Mouse (Mus musculus) thymus, postnatal 4 days (tissue): Measurements from ENCODE around the gene 4931428L18Rik.

Experiments used
- DNase-seq: peaks from one replicate; pipeline ENCODE4 v3.0.0; 2021

The 4931428L18Rik gene

DNA sequence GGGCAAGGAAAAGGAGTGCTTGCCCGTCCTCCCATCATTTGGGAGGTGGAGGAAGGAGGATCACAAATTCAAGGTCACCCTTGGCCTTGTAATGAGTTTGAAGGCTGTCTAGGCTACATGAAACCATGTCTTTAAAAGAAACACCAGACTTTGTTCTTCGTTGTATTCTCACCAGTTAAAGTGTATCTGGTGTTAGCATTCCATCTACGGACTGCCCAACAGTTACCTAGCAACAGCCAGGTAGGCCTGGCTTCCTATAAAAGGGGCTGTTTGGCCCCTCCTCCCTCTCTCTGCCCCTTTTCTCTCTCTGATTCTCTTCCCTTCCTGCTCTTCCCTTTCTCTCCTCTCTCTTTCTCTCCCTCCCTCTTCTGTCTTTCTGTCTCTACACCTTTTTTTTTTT is 71.9 kb downstream of the 4931428L18Rik start:
- no peak for DNase-seq

DNA sequence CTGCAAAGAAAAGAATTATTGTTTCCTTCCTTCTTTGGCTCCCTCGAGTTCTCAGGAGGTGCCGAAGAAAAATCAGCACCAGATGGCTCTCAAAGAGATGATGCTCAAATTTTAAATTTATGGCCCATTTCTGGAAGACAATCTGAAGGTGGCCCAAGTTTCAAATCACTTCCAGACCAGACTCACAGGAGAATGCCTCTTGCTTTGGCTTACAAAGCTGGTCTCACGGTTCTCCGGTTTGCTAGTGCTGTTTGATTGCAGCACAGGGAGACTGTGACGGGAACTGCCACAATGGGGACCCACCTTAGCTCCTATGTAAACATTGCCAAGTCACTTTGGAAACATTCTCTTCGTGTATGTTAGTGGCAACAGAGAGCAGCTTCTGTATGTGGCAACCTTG is 72.8 kb downstream of the 4931428L18Rik start:
- DNase-seq, result no peak

DNA sequence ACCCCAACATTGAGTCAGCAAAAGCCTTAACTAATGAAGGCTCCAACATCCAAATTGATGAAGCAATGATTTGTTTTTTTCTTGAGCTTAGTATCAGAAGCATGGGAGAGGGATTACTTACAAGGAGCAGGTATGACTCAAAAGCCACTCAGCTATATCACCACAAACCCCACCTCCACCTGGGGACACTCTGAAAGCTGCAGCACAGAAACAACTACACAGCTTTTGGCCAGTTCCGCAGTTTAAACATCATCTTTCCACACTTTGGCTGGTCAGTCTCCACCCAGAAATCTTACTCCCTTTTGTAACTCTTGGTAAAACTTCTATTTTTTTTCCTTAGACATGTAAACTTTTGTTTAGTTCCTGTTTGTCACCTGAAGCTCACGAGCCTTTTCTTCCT is 78.9 kb downstream of the 4931428L18Rik start:
- no peak for DNase-seq

DNA sequence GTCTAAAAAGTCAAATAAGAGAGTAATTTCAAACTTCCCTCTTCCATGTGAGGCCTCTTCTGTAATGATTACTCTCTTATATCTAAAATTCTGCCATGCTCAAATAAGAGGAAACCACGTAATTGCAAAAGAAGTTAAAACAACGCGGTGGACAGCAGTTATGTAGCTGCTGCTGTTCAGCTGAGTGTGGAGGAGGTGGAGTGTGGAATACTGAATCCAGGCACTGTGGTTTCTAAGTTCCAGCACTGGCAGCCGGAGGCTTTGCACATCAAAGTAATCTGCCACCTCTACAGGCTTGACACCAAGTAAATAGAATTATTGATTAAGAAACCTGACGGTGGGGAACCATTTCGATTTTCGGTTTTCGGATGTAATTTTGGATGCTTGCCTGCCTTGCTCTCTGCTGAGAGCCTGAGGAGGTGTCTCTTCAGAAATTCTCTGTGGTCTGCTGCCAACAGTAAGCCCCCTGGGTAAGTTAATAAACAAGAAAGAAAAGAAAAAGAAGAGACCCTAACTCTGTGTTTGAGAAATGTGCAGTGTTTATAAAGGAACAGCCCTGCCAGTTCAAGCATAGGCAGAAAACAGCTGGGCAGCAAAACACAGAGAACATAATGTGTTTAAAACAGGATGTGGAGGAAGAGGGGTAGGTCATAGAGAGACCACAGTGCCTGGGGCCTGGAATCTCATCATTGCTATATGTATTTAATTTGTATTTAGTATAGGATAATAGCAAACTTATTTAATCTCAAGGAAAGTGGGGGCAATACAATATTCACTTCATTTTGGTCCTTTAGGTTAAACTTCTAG is 80.0 kb downstream of the 4931428L18Rik start:
- DNase-seq, result no peak

DNA sequence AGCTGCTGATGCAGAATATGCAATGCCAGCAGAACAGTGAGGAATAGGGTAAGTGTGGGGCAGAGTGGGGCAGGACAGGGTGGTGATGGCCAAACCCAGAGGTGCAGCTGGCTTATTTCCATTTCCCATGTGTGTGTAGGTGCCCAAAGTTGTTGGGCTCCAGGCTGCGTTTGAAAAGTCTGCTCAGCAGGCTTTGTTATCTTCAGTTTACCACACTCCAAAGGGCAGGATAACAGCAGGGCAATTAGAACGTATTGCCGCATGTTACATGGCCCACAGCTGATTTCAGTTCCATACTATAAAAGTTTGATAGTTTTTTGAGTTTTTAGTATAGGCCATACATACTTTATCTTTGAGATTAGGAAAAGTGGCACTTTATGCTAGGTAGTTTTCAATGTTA is 84.1 kb downstream of the 4931428L18Rik start:
- DNase-seq, result no peak

DNA sequence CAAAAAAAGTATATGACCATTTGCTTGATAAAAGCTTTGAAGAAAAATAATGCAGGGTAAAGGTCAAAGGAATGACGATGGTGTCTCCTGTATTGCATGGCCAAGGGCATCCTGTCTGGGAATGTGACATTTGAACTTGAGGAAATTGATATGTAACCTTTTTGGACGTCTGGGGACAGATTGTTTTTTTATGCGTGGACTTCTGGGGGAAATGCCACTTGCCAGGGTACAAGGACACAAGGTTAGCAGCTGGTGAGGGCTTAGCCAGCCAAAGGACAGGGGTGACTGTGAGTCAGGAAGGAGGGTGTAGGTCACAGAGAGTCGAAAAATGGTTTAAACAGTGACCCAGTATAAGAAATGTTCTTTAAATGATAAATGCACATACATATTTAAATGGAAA is 109.0 kb downstream of the 4931428L18Rik start:
- no peak for DNase-seq

DNA sequence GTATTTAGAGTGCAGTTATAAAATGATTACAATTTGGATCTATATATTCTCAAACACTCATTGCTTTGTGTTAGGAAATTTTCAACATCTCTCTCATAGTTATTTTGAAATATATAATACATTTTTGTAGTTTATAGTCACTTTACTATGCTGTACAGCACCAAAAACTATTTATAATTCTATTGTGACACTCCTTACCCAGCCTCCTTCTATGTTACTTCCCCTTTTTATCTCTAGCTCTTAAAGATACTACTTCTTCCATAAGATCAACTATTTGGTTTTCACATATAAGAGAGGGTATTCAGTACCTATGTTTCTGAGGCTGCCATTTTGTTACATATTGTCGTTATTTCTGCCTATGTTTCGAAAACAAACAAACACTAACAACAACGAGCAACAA is 114.5 kb downstream of the 4931428L18Rik start:
- no peak for DNase-seq

DNA sequence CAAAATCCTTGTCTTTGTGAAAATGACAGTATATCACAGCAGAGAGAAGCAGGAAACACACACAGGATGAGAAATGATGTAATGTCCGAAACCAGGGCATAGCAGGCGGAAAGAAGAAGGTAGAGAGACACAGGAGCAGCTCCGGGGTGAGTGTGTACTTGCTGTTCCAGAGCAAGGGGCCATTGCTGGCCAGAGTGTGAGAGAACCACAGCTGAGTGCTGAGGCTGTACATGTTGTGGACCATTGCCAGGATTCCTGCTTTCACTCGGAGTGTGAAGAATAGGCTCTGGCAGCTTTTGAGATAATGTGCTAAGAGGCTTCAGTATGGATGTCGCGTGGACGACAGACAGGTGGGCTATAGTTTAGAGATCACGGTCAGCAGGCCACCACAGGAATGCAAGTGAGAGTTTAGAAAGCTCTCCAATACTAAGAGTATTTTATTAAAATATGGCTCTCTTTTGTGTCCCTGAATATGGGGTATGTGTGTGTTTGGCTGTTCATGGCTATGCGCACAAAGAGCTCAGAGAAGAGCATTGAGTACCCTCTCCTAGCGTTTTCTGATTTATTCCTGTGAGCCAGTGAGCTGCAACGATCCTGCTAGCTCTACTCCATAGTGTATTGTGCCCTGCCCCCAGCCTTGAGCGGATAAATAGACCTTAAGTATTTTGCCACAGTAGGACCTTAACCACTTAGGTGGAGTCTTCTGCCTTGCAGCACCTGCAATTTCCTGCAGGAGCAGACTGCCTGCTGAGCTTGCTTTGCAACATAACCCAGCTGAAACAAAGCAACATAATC is 119.4 kb downstream of the 4931428L18Rik start:
- no peak for DNase-seq

DNA sequence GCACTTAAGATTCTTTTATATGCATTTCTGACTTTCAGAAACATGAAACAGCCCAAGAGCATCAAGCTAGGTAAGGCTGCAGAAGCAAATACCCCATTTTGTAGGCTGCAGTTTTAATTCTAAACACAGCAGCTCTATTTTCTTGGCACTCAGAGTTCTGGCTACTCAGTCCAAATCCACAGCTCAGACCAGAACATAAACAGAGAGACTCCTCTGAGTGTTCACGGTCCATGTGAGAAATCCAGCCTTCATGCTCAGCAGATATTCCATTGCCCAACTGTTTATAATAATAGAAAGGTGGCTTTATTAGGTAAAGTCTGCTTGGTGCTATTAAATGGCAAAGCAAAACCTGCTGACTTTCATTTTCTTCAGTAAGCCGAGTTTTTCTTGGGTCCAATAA is 120.2 kb downstream of the 4931428L18Rik start:
- no peak for DNase-seq

DNA sequence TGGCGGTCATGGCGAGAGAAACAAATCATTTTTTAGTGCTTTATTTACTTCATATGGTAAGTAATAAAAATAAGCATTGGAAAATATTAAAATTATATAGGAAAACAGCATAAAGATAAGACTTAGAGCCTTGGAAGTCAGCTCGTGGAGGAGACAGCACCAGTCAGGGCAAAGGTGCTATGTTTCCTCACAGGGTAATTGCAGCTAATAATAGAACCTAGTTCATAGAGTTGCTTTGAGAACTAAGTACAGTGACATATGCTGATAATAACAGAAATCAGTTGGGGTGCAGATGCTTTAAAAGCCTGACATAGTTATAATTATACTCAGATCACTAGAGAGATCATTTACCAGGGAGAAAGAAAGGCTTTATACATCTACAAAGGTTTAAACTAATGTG is 125.3 kb downstream of the 4931428L18Rik start:
- DNase-seq, result no peak

DNA sequence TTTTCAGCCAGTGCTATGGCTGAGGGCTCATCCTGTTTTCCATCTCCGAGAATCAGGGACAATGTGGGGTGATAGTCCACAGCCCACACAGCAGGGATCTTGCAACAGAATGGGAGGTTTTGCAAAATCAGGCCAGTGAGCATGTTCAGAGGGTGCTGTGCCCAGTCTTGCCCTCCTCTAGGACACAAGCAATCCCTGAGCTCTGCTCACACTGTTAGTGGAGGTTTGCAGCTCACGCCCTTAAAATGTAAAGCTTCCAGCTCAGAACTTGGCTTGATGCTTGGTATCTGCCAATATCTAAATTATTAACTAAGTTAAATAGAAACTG is 126.1 kb downstream of the 4931428L18Rik start:
- DNase-seq, result no peak

DNA sequence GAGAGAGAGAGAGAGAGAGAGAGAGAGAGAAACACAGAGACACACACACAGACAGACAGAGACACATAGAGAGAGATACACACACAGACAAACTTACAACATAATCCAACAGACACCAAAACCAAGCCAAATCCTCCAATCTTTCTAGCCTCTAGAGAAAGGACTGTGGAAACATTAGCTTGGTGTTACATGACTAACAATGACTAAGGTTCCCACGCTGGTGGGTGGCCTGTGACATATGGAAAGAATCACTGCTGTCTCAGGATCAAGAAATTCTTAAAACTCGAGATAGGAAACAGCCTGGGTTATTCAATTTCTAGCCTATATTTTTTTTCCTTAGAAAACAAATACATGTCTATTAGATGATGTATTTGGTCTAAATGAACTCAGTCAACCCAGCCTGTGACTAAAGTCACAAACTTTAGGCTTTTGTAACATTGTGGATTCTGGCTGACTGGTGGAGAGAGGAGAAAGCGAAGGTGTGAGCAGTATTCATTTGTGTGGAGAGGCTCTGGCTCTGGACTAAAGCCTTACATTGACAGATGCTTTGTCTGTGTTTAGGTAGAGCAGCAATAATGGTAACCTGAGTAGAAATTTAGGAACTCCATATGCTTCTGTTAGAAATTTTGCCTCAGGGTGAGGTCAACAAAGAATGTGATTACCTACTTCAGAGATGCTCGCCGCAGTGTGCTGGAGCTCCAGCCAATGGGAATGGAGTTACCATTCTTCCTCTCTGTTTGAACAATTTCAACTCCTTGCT is 126.6 kb downstream of the 4931428L18Rik start:
- DNase-seq, result no peak

DNA sequence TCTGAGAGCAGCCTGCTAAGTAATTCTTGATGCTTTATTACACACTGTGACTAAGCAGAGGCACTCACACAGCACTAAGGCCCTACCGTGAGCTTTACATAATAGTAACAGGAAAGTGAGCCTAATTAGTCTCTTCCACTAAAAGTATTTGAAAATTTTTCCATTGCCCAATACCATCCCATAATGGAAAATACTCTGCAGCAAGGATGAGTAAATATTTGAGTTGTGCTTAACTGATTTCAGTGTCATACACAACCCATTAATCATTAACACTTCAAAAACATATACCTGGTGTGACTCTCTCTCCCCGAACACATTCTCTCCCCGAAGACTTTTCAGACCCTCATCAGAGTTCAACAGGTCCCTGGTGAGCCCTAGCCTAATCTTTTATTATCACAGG is 127.7 kb downstream of the 4931428L18Rik start:
- DNase-seq, result no peak

DNA sequence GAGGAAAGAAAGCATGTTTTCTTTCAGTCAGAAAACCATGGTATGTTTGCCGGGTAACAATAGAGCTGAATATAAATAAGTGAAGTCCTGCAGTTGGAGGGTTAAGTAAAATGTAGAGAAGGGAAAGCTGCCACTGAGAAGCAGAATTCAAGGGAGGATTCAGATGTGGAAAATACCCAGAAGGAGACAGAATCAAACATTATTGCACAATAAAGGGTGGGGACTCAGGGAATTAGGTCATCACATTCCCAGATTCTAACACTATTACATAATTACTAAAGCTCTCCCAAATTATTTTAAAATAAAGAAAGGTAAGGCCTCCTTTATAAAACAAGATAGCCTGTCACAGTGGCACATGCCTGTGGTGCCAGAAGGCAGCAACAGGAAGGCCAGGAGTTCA is 128.5 kb downstream of the 4931428L18Rik start:
- DNase-seq, result no peak

DNA sequence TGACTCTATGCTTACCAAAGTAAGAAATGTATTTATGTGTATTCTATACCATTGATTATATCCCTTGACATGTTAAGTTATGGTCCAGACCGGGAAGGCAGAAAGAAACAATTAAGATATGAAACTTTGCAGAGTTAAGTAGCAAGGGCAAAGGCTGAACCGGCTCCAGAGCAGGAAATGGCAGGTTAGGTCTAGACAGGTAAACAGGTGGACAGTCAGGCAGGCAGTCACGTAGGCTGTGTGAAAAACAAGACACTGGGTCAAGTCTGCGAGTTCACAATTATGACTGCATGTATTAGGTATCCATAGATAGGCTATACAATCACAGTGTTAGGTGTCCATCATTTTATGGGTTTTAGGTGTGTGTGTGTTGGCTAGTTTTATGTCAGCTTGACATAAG is 133.8 kb downstream of the 4931428L18Rik start:
- DNase-seq, result no peak

DNA sequence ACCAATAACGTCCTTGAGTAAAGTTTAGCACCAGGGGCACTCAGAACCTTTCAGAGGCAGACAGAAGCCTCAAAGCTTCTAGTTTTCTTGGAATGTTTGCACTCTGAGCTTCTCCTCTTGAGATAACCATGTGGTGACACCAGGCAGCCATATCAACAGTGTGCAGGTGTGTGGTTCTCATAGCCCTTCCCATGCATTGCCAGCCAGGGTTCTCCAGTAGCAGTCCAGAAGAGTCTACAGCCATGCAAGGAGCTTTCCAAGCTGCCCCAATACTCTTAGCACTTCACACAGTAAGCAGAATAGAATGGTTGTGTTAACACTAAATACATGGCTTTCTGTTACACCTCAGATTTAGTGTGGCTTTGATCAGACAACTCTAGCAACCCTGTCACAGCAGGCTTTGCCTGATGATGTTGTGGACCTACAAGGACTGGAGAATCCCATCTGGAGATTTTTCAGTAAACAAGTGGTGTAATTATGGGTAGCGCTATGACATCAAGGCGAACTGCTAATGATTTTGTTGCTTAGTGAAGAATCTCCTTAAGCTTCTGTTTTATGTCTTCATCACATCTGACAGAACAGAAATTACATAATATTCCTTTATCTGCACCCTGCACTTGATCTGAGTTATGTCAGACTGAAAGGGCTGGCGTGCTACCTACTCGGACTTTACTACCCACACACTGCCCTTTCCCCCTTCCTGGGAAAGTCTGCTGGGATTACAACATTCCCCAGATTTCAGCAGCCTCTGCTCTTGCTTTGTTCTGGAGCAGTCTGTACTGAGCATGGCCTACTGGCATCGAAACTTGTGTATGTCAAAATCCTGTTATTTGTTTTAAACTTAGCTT is 149.7 kb downstream of the 4931428L18Rik start:
- DNase-seq, result no peak

DNA sequence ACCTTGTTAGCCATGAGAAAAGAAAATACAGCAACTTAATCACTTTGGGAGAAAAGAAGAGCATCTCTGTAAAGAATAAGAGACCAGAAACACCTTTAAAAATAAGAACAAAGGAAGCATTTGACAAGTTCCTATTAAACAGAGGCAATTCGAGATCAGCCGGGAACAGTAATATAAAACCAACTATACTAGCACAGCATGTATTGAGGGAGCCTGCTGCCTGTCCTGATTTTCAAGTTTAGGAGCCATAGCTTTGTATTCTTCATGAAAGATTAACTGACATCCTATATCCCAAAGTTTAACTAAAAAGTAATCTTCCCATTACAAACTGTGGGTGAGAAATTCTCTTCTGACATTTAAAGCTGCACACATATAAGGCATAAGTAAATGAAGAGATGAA is 151.3 kb downstream of the 4931428L18Rik start:
- DNase-seq, result no peak

DNA sequence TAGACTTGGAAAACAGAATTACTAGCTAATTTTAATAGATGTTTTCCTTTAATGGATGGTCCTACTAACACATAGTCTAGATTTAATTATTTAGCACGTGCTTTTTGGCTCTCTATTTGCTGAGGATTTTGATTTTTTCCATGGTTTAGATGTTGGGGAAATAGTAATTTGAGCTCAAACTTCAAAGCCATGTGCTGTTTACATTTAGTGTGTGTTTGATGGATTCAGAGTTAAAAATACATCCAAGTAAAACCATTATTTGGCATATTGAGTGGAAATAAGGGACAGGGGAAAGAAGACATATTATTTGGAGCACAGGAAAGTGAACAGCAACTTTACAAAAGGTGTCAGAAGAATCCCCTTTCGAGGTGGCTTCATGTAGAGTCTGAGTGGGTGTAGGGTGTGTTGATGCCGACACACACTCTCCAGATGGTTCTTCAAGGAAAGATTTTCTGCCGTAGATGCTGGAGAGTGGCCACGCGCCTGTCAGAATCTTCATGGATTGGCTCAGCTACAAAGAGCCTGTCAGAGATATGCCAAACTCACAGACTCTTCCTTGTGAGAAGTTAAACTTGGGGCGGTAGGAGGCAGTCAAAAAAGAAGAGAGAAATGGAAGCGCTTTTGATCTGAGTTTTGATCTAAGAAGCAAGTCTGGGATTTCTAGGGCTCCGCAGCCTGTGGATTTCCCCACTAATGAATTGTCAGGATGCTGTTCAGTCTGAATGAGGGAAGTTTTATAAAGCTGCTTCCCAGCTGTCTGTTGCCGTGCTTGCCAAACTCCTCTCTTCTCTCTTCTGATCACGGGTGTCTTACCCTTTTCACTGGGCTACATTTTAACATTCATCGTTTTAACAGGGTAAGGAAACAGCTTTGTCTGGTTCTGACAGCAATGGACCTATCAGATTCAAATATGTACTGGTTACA is 157.4 kb downstream of the 4931428L18Rik start:
- DNase-seq, result no peak

DNA sequence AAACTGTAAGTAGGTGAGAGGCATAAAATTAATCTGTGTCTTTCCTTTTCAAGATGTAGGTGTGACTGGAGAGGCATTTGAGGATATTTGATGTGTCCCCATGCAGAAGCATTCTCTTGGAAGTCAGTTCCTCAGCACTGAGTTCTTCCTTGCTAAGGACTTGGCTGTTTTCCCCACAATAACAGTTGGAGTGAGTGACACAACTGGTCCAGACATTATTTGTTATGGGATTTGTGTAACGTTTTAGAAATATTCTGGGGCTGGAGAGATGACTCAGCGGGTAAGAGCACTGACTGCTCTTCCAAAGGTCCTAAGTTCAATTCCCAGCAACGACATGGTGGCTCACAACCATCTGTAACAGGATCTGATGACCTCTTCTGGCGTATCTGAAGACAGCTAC is 162.7 kb downstream of the 4931428L18Rik start:
- no peak for DNase-seq

DNA sequence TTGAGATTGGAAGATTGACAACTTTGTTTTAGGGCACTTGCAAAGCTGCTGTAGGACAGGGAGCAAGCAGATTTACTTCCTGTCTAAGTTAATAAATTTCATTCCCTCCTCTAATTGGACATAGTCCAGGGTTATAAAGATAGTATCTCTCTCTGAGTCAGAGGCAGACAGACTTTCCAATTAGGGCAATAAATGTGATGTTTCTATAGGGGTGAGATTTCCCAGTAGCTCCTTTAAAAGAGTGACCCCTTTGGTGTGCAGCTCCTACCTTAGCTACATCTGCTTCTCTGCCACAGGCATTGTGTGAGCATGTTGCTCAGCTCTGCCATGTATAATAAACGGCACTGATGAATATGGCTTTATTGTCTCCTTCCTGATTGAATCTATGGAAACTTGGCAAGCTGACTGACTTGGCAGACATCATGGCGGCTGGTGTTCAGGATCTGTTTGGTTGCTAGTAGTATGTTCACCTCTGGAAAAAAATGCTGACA is 163.6 kb downstream of the 4931428L18Rik start:
- no peak for DNase-seq

DNA sequence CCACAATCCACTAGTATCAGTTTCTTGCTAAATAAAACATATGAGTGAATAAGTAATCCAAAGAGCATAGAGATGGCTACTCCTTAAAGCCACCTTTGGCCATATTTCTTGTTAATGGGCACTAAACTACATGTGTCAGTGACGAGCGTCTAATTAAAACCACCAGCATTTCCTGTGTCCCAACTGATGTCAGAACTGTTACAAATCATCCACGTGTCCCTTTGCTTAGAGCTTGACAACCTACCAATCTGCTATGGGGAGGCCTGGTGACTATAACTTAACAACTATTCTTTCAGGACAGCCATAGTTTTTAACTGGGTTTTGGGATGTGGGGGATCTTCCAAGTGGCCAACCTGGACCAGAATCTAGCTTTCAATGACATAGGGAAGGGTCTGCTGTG is 164.3 kb downstream of the 4931428L18Rik start:
- no peak for DNase-seq
